Mouse (Mus musculus): Measurements from ENCODE around the gene Nit1.

GRCm38 (mm10) chr1:171342262-171343207 is 2.9 kb downstream of the Nit1 start:
- no peak for TF ChIP-seq CTCF (conservative IDR thresholded peaks at IDR 0.05; ENCODE audit: low read length)
- TF ChIP-seq NANOG (IDR thresholded peaks at IDR 0.05; ENCODE audit: borderline replicate concordance, low read length), result no peak
- no peak for TF ChIP-seq POU5F1 (IDR thresholded peaks at IDR 0.05; ENCODE audit: borderline replicate concordance, low read length)

All from E14TG2a.4 (cell line).